Mouse (Mus musculus): ENCODE results near the gene Tmem88.
A peak's percentile ranks its signal among the peaks of the same experiment; 100 is the strongest.
"Not testable (repeated sequence)": the region's sequence is repeated elsewhere in the genome, so short reads cannot be mapped to it uniquely, and the experiment has no call there.

Tmem88 gene

DNA sequence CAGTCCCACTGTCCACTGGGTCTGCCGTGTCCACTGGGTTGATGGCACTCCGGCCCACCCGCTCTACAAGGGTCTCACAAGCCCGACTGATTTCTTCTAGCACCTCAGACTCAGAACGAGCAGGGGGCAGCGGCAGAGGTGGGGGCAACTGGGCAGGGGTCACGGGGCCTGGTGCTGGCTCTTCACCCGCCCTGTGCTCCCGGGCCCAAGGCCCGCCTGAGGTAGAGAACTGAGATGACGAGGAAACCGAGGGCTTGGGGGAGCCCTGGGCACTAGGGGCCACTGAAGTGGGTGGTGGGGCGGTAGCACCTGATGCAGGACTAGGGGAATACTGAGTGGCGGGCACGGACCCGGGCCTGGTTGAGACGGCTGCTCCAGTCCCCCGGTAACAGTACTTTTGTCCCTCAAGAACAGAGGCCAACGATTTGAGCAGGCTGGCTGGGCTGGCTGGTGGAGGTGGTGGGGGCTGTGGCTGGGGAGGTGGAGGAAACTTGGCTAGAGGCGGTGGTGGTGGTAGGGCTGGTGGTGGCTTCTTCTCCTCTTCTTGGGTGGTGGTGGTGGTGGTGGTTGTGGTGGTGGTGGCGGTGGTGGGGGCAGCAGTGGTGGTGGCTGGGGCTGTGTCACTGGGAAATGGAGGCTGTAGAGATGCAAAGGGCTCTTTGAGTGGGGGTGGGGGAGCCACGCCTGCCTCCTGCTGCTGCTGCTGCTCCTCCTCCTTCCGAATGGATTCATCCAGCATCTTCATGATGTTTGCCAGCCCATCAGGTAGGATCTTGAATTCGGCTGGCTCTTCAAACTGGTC, 6.8 kb upstream of the Tmem88 start:
- no peak for DNase-seq (ENCODE audit: low read depth, low spot score)

DNA sequence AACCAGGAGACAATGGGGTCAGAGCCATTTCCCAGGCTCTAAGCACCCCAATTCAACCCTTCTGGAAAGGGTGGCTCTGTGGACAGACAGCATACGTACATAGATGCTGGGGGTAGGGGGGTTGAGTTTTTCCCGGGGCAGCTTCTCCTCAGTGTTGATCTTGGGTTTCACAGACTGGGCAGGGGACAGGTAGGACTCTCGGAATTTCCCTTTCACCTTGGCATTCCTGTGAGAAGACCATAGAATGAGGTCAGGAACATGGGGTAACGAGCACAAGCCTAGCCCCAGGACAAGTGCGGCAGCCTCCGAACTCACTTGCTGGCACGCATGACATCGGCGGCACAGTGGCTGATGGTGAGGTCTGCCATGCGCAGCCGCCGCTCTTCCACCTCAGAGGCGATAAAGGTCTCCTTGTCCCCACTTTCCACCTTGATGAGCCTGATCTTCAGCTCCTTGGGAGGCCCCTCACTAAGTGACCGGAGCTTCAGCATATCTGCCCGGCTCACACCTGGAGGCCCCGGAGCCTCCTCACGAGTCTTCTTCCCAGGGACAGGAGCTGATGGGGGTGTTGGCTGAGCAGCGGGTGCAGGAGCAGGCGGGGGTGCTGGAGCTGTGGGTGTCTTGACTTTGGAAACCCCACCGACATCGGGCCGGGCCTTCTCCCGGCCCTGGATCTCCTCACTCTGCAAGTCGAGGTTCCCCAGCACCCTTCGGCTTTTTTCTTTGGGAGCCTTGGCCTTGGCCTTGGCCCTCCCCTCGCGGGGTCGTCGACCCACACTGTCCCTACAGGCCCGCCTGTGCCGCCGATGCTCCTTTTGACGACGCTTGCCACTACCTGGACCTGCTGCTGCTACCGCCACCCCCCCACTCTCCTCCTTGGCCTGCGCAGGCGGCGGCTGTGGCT, 5.9 kb upstream of the Tmem88 start:
- no peak for DNase-seq (ENCODE audit: low read depth, low spot score)

DNA sequence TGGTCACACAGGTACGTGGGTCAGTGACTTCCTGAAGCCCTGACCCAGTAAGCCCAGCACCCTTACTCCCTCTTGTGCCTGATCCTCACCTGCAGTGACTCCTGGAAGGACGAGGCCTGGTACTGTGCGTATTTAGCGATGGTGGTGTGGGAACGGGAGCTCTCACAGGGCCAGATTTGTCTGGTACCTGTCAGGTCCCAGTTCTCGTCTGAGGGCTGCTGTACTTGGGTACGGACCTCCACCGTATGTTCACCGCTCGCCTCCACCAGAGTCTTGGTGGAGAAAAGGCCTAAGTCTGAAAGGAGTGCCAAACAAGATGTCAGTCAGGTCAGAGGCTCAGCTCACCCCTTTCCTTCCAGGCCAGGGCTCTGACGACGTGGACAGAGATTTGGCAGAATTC, 4.0 kb upstream of the Tmem88 start:
- DNase-seq (ENCODE audit: low read depth, low spot score): no peak

- peak; percentile 85 for DNase-seq (ENCODE audit: low read depth, low spot score)
Observed at GRCm38 (mm10) chr11:69401210-69401637, 3.2 kb upstream of the Tmem88 start.

GRCm38 (mm10) chr11:69400083-69400850, 2.2 kb upstream of the Tmem88 start:
- no peak for DNase-seq (ENCODE audit: low read depth, low spot score)

DNA sequence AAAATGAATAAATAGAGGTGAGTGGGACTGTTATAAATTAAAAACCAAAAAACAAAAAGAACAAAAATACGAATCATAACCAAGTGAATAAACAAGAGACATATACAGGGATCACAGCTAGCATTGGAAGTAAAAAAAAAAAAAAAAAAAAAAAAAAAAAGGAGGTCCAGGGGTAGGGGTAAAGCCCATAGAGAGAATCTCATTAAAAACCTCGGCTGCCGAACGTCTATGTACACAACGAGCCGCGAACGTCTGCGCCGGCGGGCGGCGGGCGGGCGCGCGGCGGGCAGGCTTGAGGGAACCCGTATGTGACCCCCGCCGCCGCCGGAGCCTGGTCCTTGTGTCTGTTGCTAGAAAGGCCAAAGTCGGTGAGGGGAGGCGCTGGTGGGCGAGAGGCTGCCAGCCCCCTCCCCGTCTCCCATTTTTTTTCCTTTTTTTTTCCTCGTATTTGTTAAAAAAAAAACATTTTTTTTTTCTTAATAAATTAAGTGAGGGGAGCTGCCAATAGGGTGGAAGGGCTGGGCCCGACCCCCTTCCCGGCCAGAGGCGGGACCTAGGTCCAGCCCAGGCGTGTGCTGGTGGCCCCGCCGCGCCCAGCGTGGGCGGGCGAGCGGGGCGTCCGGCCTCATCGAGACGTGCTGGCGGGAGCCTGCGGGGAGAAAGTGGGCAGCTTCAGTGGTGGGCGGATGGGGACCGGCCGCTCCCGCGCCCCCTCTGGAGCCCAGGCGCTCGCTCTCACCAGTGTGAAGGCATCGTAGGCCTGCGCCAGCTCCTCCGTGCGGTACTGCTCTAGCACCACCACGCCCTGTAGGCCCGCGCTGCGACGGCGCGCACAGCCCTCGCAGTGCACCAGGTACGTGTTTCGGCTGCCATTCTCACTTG, 1.4 kb upstream of the Tmem88 start:
- DNase-seq (ENCODE audit: low read depth, low spot score): no peak

DNA sequence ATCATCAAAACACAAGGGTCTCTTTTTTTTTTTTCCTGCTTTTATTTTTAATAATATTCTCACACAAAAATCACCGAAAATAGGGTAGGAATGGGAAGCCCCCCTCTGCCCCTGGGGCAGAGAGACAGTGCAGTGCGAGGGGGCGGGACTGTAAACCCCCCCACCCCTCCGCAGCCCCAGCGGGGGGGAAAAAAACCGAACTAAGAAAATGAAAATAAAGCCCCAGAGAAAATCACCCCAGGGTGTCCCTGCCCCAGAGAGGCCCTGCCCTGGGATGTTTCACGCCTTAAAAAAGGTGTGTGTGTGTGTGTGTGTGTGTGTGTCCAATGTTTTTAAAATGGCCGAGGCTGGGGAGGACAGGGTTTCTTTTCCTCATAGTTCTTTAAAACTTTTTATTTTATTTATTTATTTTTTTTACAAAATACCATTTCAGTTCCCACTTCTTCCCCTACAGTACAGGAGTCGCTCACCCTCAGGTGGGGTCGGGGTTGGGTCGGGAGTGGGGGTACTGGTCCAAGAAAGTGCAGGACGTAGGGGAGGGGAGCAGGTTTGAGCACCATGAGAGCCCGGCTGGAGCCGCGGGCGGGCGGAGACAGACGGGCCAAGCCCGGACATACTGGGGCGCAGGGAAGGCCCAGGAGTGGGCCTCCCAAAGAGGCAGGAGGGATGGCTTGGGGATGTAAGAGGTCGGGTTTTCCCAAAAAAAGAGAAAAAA, 609 bp upstream of the Tmem88 start:
- DNase-seq (ENCODE audit: low read depth, low spot score): no peak

DNA sequence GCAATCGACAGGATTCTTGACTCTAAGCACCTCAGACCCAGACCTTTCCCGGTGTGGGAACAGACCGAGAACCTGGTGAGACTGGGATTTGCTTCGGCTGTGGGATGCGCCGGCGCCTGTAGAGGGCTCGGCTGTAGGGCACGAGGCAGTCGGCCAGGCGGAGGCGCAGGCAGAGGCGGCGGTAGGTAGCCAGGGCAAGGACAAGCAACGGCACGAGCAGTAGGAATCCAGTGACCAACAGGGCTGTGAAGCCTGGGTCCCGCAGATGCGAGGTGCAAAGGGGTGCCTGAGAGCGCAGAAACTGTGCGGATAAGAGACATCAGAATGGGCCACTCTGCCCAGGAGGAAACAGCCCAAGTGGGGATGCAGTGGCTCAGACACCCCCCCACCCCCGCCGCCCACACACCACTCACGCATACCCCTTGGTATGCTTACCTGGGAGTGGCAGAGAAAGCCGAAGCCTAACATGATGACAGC, 415 bp downstream of the Tmem88 start:
- DNase-seq (ENCODE audit: low read depth, low spot score): no peak

DNA sequence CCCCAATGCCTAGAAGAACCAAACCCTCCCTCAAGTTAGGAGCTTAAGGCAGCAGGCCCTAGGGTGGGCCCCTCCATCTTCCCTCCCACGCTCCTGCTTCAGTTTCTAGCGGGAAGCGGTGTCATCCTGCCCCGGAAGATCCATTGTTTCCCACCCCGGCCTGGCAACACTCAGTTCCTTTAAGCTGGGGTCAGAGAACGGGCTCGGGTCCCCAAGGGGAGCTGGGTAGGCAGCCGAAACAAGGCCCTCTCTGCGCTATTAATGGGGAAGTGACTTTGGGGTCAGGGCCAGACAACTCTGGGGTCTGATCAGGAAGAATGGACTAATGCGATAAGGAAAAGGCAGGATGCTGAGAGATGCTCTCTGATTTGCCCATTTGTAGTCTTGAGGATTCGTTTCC, 1.3 kb downstream of the Tmem88 start:
- no peak for DNase-seq (ENCODE audit: low read depth, low spot score)

DNA sequence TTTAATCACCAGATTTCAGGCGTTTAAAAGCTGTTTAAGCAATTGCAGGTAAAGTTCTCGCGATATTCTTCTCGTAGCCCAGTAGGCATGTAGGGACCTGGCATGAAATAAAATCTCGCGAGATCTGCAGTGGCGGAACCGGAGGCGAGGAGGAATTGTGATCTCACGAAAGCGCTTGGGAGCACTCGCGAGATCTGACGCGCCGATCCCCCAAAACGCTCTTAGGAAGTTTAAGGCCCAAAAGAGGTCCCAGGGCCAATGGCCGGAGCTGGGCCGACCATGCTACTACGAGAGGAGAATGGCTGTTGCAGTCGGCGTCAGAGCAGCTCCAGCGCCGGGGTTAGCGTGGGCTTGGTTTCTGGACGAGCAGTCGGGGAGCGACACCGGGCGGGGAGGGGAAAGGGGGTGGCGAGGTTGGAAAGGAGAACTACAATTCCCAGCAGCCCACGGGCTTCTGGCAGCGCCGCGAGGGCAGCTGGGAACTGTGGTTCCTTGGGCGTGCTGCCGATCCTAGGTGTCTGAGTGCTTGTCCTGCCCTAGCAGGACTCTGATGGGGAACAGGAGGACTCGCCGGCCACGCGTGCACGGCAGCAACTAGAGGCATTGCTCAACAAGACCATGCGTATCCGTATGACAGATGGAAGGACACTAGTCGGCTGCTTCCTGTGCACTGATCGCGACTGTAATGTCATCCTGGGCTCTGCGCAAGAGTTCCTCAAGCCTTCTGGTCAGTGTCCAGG, 2.2 kb downstream of the Tmem88 start:
- peak; percentile 99 for DNase-seq (ENCODE audit: low read depth, low spot score)

DNA sequence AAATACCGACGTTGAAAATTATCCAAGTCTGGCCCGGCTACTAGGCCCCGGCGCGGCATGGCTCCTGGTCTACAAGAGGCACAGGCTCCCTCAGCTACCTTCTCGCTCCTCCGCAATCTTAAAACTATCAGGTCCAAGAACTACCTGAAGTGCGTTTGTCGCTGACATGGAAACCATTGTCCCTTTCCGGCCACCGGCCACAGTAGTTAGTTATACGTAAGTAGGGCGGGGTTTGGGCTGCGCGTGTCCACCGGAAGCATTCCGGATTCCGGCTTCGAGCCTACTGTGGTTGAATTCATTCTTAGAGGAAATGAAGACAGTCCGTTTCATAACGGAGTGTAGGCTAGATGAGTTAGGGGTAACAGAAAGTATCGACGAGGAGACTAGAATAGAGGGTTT, 2.8 kb downstream of the Tmem88 start, which contains the start of the genes Naa38 and Cyb5d1:
Gene Naa38 (plus strand): TSS at position 253 of the 399 bp plus-strand sequence.
Gene Cyb5d1 (minus strand): TSS at position 397 of the 399 bp plus-strand sequence.
- not testable (repeated sequence) for DNase-seq (ENCODE audit: low read depth, low spot score)

GRCm38 (mm10) chr11:69394591-69395167, 3.4 kb downstream of the Tmem88 start:
- DNase-seq (ENCODE audit: low read depth, low spot score): not testable (repeated sequence)

DNA sequence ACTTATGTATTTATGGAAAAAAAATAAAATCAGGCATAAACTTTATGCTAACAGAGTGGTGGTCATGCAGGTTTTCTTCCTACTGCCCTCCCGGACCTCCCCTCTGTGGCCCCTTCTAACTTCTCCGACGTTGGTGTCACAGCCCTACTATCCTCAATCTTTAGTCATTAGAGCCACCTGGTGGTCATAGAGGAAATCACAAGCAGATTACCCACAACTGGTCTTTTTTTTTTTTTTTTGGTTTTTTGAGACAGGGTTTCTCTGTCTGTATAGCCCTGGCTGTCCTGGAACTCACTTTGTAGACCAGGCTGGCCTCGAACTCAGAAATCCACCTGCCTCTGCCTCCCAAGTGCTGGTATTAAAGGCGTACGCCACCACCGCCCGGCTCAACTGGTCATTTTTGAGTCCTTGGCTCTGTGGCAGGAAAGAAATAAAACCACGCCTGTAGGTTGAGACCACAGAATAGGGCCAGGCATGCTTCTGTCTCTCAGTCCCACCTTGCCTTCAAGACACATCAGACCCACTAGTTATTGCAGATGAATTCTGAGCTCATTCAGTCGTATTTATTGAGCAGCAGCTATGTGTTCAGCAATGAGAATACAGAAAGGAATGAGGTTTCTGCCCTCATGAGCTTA, 7.5 kb downstream of the Tmem88 start:
- DNase-seq (ENCODE audit: low read depth, low spot score): no peak

DNA sequence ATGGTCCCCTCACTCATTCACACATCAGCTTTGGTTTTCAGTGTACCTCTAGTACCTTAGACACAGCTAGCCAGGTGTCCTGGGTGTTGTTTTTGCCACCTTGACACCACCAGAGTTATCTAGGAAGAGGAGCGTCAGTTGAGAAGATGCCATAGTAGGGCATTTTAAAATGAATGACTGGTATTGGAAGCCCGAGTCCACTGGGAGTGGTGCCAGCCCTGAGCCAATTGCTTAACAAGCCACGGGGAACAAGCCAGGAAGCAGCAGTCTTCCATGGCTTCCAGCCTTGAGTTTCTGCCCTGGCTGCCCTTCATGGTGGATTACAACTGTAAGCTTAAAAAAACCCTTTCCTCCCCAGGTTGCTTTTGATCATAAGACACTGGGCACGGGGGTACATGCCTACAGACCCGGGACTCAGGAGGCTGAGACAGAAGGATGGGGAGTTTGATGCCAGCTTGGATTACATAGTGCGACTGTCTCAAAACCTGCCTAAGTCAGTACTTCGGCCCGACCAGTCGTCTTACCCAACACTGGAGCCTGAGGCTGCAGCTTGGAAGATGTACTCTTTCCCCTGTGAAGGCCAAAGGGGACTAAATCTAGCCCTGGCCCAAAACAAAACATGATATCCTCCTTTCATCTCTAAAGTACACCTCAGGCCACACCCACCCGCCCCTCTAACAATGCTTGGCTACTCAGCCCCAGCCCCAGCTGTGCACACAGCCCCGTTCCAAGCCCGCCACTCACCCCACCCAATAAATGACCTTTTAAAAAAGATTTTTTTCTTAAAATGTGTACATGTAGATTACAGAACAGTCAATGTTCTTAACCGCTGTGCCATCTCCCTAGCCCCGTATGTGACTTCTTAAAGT, 8.3 kb downstream of the Tmem88 start:
- DNase-seq (ENCODE audit: low read depth, low spot score): no peak

GRCm38 (mm10) chr11:69388680-69389079, 9.4 kb downstream of the Tmem88 start:
- DNase-seq (ENCODE audit: low read depth, low spot score): no peak

- no peak for DNase-seq (ENCODE audit: low read depth, low spot score)
Observed at GRCm38 (mm10) chr11:69386758-69387157, 11.3 kb downstream of the Tmem88 start.

DNA sequence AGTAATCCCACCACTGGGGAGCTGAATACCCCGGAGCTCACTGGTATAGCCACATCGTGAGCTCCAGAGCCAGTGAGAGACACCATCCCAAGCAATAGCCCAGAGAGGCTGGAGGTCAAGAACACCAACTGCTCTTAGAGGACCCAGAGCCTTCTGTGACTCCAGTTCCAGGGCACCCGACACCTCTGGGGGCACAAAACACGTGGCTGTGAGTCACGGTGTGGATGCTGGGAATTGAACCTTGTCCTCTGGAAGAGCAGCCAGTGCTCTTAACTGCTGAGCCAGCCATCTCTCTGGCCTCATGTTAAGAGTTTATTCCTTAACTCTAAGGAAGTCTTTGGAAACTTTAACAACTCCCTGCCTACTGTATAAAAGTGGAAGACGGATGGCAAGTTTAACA, 13.1 kb downstream of the Tmem88 start:
- DNase-seq (ENCODE audit: low read depth, low spot score): no peak
